Mouse (Mus musculus) cerebellum, adult 8-10 months (tissue): ENCODE data around the gene Abca2.

ENCODE experiments used
- DNase-seq: peaks from one replicate; pipeline ENCODE4 v3.0.0; 2022

The Abca2 gene

GRCm38 (mm10) chr2:25463630-25464029, 35.1 kb downstream of the Abca2 start:
- DNase-seq, result peak; percentile 62

GRCm38 (mm10) chr2:25465256-25465655, 36.8 kb downstream of the Abca2 start:
- DNase-seq, result no peak

DNA sequence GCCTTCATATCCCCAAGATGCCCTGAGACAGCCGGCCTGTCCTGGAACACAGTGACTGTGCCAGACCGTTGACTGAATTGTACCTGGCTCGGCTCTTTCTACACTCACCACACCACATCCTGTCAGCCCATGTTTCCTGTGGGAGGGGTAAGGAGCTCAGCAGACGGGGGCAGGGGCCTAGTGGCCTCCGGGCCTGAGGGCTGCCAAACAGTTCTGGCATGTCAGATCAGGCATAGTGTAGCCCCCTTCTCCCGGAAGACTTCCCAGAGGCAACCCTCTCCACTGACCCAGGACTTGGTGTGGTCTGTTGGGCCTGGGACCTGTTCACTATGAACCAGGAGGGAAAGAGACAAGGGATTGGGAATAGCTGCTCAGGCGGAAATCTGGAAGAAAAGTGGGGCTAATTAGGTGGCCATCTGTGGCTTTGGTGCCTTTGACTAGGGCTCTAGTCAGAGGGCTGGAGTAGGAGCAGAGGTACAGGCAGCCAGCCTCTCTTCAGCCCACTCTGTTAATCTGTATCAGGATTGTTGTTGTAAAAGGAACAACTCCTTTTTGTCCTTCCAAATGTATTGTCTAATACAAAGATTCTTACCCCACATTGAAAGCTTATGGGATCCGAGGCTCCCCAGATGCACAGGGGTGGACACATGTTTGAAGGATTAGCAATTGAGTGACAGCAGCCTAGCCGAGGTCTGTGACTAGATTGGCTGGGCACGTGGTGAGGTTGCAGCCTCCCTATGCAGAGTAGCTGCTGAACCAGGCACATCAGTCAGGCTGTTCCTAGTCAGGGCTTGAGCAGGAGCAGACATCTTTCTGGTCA, 37.5 kb downstream of the Abca2 start:
- no peak for DNase-seq

DNA sequence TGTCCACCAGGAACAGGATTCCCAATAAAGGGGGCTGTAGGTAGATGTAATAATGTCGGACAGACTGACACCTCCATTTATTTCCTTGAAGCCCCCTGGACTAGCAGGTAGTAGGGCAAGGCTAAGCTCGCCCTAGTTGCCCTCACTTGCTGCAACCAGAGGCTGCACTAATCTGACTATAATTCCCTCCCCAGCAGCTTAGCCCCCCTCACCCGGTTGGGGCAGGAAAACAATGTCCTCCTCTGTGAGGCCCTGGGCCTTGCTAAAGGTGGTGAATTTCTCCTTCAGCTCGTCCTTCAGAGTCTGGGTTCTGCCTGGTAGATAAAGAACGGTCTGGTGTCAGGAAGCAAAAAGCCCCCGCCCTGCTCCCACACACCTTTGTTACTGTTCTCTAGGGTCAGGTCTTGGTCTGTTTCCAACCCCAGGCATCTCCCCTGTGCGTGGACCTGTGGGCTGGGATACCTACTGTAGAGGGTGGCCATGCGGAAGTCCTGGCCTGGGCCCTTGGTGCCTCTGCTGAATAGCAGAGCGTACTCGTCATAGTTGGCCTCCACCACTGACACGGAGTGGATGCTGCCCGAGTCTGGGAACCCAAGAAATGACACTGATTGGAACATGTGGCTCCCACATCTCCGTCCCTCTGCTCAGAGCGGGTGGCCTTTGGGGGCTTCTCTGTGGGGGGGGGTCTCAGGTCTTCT, 39.3 kb downstream of the Abca2 start:
- no peak for DNase-seq

GRCm38 (mm10) chr2:25468962-25469915, 40.7 kb downstream of the Abca2 start:
- DNase-seq, result peak; percentile 69

GRCm38 (mm10) chr2:25469969-25470368, 41.5 kb downstream of the Abca2 start, which contains the start of gene Ptgds:
Ptgds (minus strand) TSS chr2:25470046.
- no peak for DNase-seq

GRCm38 (mm10) chr2:25472550-25472949, 44.0 kb downstream of the Abca2 start:
- DNase-seq, result no peak

DNA sequence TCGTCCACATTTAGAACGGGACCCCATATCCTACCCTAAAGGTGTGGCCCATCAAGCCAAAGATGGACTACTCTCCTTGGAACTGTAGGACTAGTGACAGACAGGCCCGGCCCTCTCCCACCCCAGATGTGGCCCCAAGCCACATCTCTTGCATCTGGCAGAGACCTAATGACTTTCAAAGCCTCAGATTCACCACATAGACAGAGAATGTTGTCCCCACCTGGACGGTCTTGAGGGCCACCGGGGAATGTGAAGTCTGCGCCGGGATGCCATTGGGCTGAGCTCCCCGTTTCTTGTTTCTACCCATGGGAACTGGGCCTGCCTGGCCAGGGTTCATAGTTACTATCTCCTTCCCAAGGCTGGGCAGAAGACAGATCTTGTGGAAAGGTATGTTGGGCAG, 49.0 kb downstream of the Abca2 start:
- DNase-seq, result no peak

DNA sequence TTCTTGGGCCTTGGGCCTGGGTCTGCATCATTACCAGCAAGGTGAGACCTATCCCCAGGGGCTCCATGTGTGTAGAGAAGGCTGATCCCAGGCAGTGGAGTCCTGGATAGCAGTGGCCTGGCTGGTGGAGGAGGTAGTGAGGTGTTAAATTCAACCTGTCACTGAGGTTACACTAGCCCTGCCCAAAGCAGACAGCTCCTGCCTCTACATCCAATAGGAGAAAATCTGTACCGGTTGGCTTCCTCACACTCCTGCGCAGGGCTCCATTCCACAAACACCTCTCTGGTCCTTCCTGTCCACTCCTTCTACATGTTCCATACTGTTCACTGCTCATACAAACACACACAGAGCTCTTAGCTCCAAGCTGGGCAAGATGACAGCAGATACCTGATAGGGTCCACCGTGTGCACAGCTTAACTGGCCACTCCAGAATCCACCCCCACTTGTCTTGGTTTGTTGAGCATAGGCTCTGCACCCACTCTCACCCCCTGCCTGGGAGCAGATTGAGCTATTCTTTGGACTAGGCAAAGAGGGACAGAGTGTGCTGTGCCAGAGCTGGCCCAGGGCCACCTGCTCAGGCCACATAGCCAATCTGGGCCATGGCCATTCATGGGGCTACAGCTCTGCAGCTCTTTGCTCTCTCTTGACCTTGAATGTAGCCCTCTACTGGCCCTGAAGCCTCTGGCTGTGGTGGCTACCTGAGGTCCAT, 49.6 kb downstream of the Abca2 start:
- peak; percentile 96 for DNase-seq

DNA sequence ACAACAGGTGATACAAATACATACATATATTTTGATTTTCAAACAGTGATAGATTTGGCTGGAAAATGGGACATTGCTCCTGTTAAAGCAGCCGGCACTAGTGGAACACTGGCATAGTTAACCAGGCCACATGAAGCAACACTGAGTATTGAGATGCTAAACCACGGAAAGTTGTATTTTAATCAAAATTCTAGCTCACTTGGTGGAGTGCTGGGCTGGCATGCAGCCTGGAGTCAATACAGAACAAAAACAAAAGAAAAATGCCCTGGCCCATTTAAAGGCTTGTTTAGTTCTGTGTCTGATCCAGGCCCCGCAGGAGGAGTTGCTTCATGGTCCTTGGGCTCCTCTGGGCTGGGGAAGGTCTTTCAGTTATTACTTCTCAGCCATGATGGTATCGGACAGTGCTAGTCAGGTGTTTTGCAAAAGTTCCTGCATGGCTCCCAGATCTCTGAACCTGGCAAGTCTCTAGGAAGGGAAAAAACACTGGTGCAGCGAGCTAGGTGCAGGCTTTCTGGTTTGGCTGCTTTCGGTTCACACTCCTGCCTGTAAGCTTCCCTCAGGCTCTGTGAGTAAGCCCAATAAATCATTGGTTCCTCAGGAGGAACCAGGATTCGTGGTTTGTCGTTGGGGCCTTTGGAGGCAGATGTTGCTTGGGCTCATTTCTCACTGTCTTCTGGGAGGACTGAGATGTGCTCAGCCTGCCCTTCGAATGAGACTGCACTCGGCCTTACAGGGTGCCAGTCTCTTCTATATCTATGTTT, 51.2 kb downstream of the Abca2 start:
- no peak for DNase-seq

DNA sequence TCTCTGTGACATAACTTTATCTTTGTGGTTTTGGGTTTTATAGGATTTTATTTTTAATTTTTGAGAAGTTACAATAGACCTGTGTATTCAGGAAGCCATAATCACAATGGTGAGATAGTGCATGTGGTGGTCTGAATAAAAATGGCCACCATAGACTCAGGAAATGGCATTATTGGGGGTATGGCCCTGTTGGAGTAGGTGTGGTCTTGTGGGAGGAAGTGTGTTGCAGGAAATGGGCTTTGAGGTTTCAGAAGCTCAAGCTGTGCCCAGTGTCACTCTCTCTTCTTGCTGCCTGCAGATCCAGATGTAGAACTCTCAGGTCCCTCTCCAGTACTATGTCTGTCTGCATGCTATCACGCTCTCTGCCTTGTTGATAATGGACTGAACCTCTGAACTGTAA, 52.0 kb downstream of the Abca2 start:
- DNase-seq, result no peak

- DNase-seq, result peak; percentile 63
Measured at GRCm38 (mm10) chr2:25482969-25483368, 54.5 kb downstream of the Abca2 start.

- peak; percentile 95 for DNase-seq
Measured at GRCm38 (mm10) chr2:25484901-25485647, 56.6 kb downstream of the Abca2 start.

DNA sequence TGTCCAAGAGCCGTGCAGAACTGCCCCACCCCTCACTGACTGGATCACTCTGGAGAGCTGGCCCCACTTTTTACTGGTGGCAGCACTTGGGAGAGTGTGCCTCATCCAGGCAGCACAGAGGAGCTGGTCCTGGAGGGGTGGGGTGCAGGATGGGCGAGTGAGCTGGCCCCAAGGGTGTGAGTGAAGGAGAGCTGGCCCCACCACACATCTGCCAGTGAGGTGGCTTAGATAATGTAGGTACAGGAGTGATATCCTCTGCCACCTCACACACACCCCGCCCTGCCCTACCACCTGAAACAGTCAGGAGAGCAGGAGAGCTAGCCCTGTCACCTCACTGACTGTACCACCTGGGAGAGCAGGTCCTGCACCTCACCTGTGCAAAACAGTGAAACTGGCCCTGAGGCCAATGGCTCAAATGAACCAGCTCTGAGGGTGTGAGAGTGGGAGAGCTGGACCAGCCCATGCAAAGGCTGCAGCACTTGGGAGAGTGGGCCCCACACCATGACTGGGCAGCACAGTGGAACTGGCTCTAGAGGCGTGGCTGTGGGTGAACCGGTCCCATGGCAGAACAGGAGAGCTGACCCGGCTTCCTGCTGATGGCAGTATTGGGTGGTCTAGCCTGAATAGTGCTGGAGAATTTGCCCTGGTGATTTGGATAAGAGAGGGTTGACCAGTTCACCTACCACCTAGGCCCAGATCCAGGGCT, 59.6 kb downstream of the Abca2 start:
- no peak for DNase-seq

DNA sequence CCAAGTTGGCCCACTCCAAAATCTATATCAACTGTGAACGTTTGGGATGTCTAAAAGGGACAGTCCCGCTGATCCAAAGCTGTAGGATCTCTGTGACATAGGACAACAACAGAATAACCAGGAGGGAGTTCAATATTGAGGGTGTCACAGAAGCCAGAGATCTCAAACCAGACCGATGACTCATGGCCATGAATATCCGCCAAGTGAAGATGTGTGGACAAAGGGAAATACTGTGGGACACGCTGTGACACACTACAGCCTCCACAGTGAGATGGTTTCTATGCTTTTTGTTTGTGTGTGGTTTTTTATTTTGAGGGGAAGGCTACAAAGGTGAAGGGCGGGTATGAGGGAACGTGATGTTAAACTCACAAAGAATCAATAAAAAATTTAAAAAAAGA, 60.2 kb downstream of the Abca2 start:
- DNase-seq, result peak; percentile 65

- no peak for DNase-seq
Measured at GRCm38 (mm10) chr2:25492988-25493387, 64.5 kb downstream of the Abca2 start.

DNA sequence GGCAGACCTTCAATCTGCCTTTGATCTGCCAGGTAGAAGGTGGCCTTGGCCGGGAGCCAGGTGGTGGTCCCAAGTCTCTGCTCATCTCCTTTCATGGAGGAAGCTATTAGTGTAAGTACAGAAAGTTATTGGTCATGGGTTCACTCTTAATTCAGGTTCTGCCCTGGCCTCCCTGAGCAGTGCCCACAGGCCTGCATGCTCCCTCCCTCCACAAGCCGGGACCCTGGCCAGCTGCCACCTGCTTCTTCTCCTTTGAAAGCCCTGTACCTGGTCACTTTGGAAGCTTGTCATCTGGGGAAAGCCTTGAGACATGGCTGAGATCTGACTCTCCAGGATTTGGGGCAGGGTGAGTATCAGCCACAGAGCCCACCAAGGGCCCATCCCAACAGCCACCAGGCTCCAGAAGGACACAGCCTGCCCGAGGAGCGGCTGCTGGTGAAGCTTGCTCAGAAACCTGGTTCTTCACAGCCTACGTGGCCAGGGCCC, 65.0 kb downstream of the Abca2 start, which contains the start of gene Lcn12:
Gene Lcn12, minus strand, starts transcription at position 436 of the 486 bp plus-strand sequence.
- DNase-seq, result peak; percentile 79

- peak; percentile 54 for DNase-seq
Measured at GRCm38 (mm10) chr2:25496462-25496861, 68.0 kb downstream of the Abca2 start.
